Mouse (Mus musculus): ENCODE results near the gene Paqr4.

GRCm38 (mm10) chr17:23786510-23786931 lies 45.9 kb upstream of the Paqr4 start:
- TF ChIP-seq CTCF (IDR thresholded peaks at IDR 0.05; ENCODE audit: control insufficient read depth, insufficient read depth, insufficient replicate concordance, low read depth, low read length), result no peak
- TF ChIP-seq POLR2A (IDR thresholded peaks at IDR 0.05; ENCODE audit: control insufficient read depth, low read depth, low read length), result no peak
